Mouse (Mus musculus) erythroid progenitor cell, adult 5-6 weeks (primary cell): Measurements from ENCODE around the gene Runx2. TPM values are rescaled to one million over a fixed set of nuclear protein-coding genes. Genes with fewer than 3 reads are reported as not detected.

Source experiments
- ATAC-seq: replicated peaks from 2 replicates; pipeline ENCODE4 v1.8.0; 2016; ENCODE audit warnings: moderate number of reproducible peaks, mild to moderate bottlenecking, moderate TSS enrichment, inconsistent platforms; ENCODE audit not compliant: poor library complexity, low FRiP score, severe bottlenecking
- total RNA-seq, 2 experiments: library from RNA; stranded (forward) in 1 of 2; stranded (reverse) in 1 of 2; fragments of 150-400 nt in 1 of 2; fragments of 186-747, 209-891 nt in 1 of 2; gene quantifications; 2 replicates each; pipeline versions ENCODE4 v1.2.3 to v1.2.4; 2015 to 2017; ENCODE audit warnings: low replicate concordance in 2 of 2

Gene Runx2
- total RNA-seq, 2 experiments from 2014 or later, result 2.9 TPM; not detected in 1

- ATAC-seq, result no peak
Observed at GRCm38 (mm10) chr17:44608907-44609306, 205.7 kb downstream of the Runx2 start.

- no peak for ATAC-seq
Observed at GRCm38 (mm10) chr17:44607383-44607782, 207.2 kb downstream of the Runx2 start.

GRCm38 (mm10) chr17:44606245-44606644 is 208.4 kb downstream of the Runx2 start:
- ATAC-seq, result no peak

- ATAC-seq, result no peak
Observed at GRCm38 (mm10) chr17:44605749-44606148, 208.8 kb downstream of the Runx2 start.

- ATAC-seq, result no peak
Observed at GRCm38 (mm10) chr17:44603170-44603569, 211.4 kb downstream of the Runx2 start.

- ATAC-seq, result no peak
Observed at GRCm38 (mm10) chr17:44601317-44602021, 213.1 kb downstream of the Runx2 start.

- ATAC-seq, result no peak
Observed at GRCm38 (mm10) chr17:44599856-44600255, 214.7 kb downstream of the Runx2 start.

GRCm38 (mm10) chr17:44599132-44599531 is 215.5 kb downstream of the Runx2 start:
- no peak for ATAC-seq

GRCm38 (mm10) chr17:44597918-44598504 is 216.6 kb downstream of the Runx2 start:
- no peak for ATAC-seq

GRCm38 (mm10) chr17:44592737-44593090 is 221.9 kb downstream of the Runx2 start:
- no peak for ATAC-seq

- no peak for ATAC-seq
Observed at GRCm38 (mm10) chr17:44592067-44592736, 222.4 kb downstream of the Runx2 start.

GRCm38 (mm10) chr17:44588470-44588869 is 226.1 kb downstream of the Runx2 start:
- no peak for ATAC-seq

- ATAC-seq, result no peak
Observed at GRCm38 (mm10) chr17:44588020-44588419, 226.6 kb downstream of the Runx2 start.

GRCm38 (mm10) chr17:44586196-44586595 is 228.4 kb downstream of the Runx2 start:
- no peak for ATAC-seq

- ATAC-seq, result no peak
Observed at GRCm38 (mm10) chr17:44584781-44585180, 229.8 kb downstream of the Runx2 start.

- no peak for ATAC-seq
Observed at GRCm38 (mm10) chr17:44577791-44578190, 236.8 kb downstream of the Runx2 start.

GRCm38 (mm10) chr17:44570899-44571298 is 243.7 kb downstream of the Runx2 start:
- ATAC-seq, result no peak

GRCm38 (mm10) chr17:44569020-44569621 is 245.5 kb downstream of the Runx2 start:
- no peak for ATAC-seq

- ATAC-seq, result no peak
Observed at GRCm38 (mm10) chr17:44566992-44567391, 247.6 kb downstream of the Runx2 start.

GRCm38 (mm10) chr17:44565884-44566515 is 248.6 kb downstream of the Runx2 start:
- ATAC-seq, result no peak
